Mouse (Mus musculus): ENCODE measurements around the gene Nfkbib.

DNA sequence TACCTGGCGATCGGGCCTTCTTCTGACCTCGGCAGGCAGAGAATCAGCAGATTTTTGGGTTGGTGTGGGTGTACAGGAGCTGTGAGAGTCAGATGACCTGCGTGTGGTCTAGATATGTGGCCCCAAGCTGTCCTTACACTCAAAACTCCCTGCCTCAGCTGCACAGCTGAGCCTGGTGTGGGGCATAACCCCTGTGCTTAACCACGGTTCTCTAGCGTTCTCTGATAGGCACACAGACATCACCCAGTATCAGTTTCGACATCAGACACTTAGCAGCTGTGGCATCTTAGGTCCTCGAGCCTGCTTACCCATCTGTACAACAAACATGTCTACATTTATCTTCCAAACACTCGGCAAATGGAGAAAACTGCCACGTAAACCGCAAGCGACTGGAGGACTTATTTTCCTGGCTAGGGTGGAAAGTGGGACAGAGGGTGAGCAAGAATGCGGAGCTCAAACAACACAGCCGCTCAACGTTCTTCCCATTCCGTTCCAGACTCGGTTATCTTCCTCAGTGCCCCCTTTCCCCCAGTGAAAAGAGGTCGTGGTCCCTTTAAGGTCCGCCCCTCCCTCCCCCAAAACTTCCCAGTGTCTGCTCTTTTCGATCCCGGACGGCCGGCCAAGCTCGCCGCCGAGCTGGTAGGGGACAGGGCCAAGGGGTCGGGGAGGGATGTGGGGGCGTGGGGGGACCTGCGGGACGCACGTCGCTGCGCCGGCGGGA, 41.1 kb upstream of the Nfkbib start, which contains the start of gene Hnrnpl:
- TF ChIP-seq POLR2A (IDR thresholded peaks at IDR 0.05; ENCODE audit: borderline replicate concordance, control insufficient read depth, low read depth, low read length) (no peak), CTCF (IDR thresholded peaks at IDR 0.05; ENCODE audit: control insufficient read depth, insufficient read depth, low read length) (no peak)

All from bone marrow, adult 2 months (tissue).